Mouse (Mus musculus) kidney, embryonic 15.5 days (tissue): ENCODE measurements around the gene Chmp2b. TPM values are rescaled to one million over a fixed set of nuclear protein-coding genes. Genes with fewer than 3 reads are reported as not detected.

Experiments used
- ATAC-seq: fragments of 200-750 bp; cut with Nextera tagmentation; replicated peaks from 2 replicates; pipeline ENCODE4 v1.8.0; 2017; ENCODE audit warnings: moderate TSS enrichment; ENCODE audit not compliant: low FRiP score
- H3K27ac ChIP-seq: fragments of 300-500 bp; sonication (generic); 2 replicates; pipeline ENCODE4 v1.5.1; 2015; ENCODE audit warnings: mild to moderate bottlenecking, inconsistent platforms
- H3K27me3 ChIP-seq: fragments of 300-500 bp; sonication (generic); 2 replicates; pipeline ENCODE4 v1.6.1; 2015; ENCODE audit warnings: inconsistent platforms
- H3K36me3 ChIP-seq: fragments of 300-500 bp; sonication (generic); 2 replicates; pipeline ENCODE4 v1.6.1; 2015; ENCODE audit warnings: inconsistent platforms
- H3K4me1 ChIP-seq: fragments of 300-500 bp; sonication (generic); 2 replicates; pipeline ENCODE4 v1.6.1; 2015; ENCODE audit warnings: inconsistent platforms
- H3K4me2 ChIP-seq: fragments of 300-500 bp; sonication (generic); 2 replicates; pipeline ENCODE4 v1.6.1; 2015; ENCODE audit warnings: moderate library complexity, mild to moderate bottlenecking, inconsistent platforms
- H3K4me3 ChIP-seq: fragments of 300-500 bp; sonication (generic); replicated peaks from 2 replicates; pipeline ENCODE4 v1.5.1; 2015; ENCODE audit warnings: mild to moderate bottlenecking, inconsistent platforms
- H3K9ac ChIP-seq: fragments of 300-500 bp; sonication (generic); 2 replicates; pipeline ENCODE4 v1.6.1; 2015; ENCODE audit warnings: mild to moderate bottlenecking, inconsistent platforms
- H3K9me3 ChIP-seq: fragments of 300-500 bp; sonication (generic); replicated peaks from 2 replicates; pipeline ENCODE4 v1.6.1; 2016; ENCODE audit warnings: inconsistent platforms
- whole genome bisulfite sequencing: fragments of 180-500 bp; shearing (Covaris S2); methylation state at CpG from one replicate; pipeline ENCODE4 v1.1.7; 2015; ENCODE audit warnings: mixed read lengths; 5-methylcytosine and 5-hydroxymethylcytosine counted together
- polyA plus RNA-seq: library from polyadenylated mRNA; unstranded; fragments of >200 nt; fragmentation: Nextera tagmentation; extraction: Ambion mirVana; gene quantifications from 2 replicates; pipeline ENCODE4 v1.2.1, GENCODE M21; 2015

Gene Chmp2b
- 87.6 and 89.5 TPM in 2 replicates for polyA plus RNA-seq

DNA sequence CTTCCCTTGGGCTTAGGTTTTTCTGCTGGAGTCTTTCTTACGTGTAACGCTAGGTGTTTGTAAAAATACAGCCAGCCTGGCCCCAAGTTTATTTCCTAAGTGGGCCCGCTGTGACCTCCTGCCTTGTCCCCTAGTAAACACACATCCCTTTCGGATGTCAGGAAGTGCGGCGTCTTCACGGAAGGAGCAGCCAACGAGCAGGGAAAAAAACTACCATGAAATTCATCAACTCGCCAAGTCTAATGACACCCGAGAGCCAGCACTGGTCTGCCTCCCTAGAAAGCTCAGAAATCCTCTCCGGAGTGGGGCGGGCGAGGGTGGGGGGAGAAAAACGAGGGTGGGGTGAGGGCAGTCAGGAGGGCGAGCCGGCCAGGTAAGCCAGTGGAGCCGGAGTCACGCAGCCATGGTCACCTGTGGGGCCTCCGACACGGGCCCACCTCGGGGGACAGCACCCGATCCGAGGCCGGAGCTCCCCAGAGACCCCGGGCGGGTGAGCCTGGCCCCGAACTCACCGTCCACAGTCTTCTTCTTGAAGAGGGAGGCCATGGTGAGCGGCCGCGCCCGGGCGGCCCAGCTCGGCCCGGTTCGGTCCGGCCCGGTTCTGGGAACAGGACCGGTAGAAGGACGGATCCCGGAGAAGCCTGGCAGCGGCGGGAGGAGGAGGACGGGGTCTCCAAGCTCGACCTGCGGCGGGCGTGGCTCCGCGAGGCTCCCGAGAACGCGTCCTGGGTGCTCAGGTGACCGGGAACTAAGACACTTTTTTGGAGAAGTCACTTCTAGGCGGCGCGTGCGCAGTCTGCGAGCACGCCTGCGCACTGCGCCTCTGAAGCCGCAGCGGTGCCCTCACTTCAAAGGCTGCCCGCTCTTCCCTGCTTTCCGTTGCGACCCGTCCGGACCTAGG, at the start of gene Chmp2b:
Gene Chmp2b (minus strand): TSS at position 764 of the 901 bp plus-strand sequence.
- peak within 1 kb of the TSS; percentile 72 for H3K9ac ChIP-seq
- H3K4me1 ChIP-seq = peaks cover 14% of the 10 kb centered on the region
- H3K9me3 ChIP-seq = no peaks in the 10 kb centered on the region
- peak within 1 kb of the TSS; percentile 55 for H3K27ac ChIP-seq
- peak within 1 kb of the TSS; percentile 71 for H3K4me3 ChIP-seq
- peak; percentile 96 for ATAC-seq
- H3K4me2 ChIP-seq = peak within 1 kb of the TSS; percentile 83
- no peaks in the 10 kb centered on the region; the same call in 1 of the 2 replicates for H3K27me3 ChIP-seq
- H3K36me3 ChIP-seq = no peaks in the 10 kb centered on the region
- under 1% methylated on average over 66 of the region's 69 CpGs for WGBS

DNA sequence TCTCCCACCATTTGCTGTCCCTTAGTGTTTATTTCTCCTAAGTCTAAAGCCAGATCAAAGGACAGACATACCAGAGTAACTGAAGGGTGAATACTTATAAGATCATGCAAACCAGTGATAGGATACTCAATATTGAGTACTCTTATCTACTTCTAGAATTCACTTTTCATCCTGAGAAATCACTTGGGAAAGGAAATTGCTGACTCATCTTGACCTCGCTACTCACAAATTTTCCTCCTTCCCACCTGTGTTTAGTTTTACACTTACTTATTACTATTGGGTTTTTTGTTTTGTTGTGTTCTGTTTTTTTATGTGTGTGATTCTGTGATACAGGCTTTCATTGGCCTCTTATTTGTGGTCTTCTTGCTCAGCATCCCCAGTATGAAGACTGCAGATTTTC, 49.2 kb upstream of the Chmp2b start:
- 90% methylated on average over 1 of the region's 1 CpGs for WGBS
- H3K36me3 ChIP-seq = no peaks in the 10 kb centered on the region
- no peaks in the 10 kb centered on the region for H3K9me3 ChIP-seq
- H3K27ac ChIP-seq = no peak overlapping the region
- ATAC-seq = no peak
- H3K9ac ChIP-seq = no peak overlapping the region
- no peak overlapping the region for H3K4me3 ChIP-seq
- no peaks in the 10 kb centered on the region for H3K27me3 ChIP-seq
- H3K4me2 ChIP-seq = no peak overlapping the region
- H3K4me1 ChIP-seq = no peaks in the 10 kb centered on the region

DNA sequence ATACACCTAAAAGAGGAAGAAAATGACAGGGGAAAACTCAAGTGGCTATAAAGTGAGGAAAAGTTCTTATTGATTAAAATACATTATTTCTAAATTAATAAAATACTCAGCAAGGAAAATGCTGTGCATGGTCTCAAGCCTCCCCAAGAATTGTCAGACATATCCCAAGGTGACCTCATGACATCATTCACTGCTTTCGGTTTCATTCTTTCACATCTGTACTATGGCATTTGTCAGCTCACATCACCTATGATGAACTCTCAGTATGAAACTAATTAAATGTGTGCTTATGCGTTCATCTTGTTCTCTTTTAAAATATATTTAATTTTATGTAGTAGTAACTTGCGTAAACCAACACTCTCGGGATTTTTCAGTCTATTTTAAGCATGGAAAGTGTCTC, 38.3 kb upstream of the Chmp2b start:
- H3K9me3 ChIP-seq = no peaks in the 10 kb centered on the region
- ATAC-seq = no peak
- H3K9ac ChIP-seq = no peak overlapping the region
- H3K4me3 ChIP-seq = no peak overlapping the region
- H3K27ac ChIP-seq = no peak overlapping the region
- H3K4me1 ChIP-seq = no peaks in the 10 kb centered on the region
- WGBS = 82% methylated on average over 4 of the region's 4 CpGs
- no peak overlapping the region for H3K4me2 ChIP-seq
- no peaks in the 10 kb centered on the region for H3K36me3 ChIP-seq
- no peaks in the 10 kb centered on the region for H3K27me3 ChIP-seq

DNA sequence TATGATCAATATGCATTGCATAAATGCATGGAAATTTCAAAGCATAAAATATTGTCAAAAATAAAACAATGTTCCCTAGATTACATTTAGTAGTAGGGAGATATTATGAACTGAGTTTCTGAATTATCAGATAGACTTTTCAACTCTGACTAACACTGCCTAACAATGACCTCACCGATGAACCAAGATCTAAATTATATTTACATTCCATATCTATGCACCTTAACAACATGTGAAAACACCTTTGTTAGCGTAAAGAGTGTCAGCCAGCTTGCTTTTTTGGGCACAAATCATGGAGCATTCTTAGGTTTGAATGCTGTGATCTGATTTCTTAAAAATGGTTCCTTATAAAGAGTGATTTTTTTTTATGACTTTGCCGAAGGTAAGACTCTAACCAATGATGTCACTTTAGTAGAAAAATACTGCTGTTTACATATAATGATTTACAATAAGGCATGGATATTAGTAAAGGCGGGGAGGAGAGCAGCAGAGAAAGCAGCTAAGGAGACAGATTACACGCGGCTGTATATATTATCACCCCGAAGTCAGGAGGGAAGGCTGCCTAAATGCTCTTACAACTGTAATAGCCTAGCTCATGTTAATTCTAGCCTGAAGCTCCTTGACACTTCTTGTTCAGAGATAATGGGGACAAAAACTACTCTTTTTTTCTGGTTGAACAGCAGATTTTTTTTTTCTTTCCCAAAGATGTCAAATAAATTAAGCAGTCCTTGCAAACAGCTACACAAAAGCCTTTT, 23.8 kb upstream of the Chmp2b start:
- 68% methylated on average over 7 of the region's 7 CpGs for WGBS
- H3K27ac ChIP-seq = no peak overlapping the region
- no peak overlapping the region for H3K4me2 ChIP-seq
- no peaks in the 10 kb centered on the region for H3K36me3 ChIP-seq
- no peak for ATAC-seq
- no peak overlapping the region for H3K4me3 ChIP-seq
- no peak overlapping the region for H3K9ac ChIP-seq
- no peaks in the 10 kb centered on the region for H3K27me3 ChIP-seq
- no peaks in the 10 kb centered on the region for H3K9me3 ChIP-seq
- no peaks in the 10 kb centered on the region for H3K4me1 ChIP-seq

DNA sequence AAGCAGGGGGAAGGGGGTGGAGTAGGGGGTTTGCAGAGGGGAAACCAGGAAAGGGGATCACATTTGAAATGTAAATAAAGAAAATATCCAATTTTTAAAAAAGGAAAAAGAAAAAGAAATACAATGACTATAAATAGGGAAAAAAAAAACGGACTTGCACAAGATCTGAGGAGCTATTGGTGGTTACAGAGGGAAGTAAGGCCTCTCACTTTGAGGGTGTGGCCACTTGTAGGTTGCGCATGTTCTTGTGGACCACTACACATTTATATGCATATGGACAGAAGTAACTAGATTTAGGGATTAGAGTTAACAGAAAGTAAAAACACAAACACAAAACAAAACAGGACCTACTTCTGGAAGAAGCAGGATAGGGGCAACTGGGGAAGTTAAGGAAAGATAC, 23.2 kb upstream of the Chmp2b start:
- ATAC-seq = no peak
- no peaks in the 10 kb centered on the region for H3K9me3 ChIP-seq
- 80% methylated on average over 2 of the region's 2 CpGs for WGBS
- H3K4me3 ChIP-seq = no peak overlapping the region
- no peak overlapping the region for H3K9ac ChIP-seq
- no peaks in the 10 kb centered on the region for H3K27me3 ChIP-seq
- no peak overlapping the region for H3K4me2 ChIP-seq
- no peaks in the 10 kb centered on the region for H3K4me1 ChIP-seq
- no peak overlapping the region for H3K27ac ChIP-seq
- no peaks in the 10 kb centered on the region for H3K36me3 ChIP-seq

DNA sequence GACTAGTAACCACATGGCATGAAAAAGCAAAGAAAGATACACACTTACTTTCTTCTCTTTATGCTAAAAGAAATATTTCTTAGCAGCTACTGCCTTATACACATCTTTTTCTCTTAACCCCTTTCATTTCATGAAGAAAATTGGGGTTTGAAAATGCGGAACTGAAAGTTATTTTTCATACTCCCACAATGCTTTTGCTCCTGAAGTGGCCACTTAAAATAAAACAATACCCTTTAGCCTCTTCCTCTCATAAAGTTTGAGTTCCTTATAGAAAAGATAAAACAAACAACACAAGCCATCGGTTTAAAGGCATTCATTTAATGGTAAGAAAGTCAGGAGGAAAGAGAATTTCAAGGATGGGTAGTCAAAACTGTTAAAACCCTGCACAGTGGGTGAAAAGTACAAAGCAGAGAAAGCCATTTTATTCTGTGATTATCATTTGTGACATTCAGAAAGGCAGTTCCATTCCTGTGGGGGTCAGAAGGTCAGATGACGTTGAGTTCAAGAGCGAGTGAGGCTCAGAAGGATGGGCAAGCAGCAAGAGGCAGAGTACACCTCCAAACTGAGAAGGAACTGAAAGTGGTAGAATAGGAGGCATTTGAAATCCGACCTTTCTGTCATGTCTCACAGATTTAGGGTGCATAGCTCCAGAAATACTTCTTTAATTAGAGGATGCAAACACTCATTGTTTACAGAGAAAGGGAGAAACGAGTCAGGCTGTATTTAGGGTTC, 14.9 kb upstream of the Chmp2b start:
- no peak overlapping the region for H3K9ac ChIP-seq
- WGBS = 60% methylated on average over 6 of the region's 6 CpGs
- H3K36me3 ChIP-seq = no peaks in the 10 kb centered on the region
- no peaks in the 10 kb centered on the region for H3K9me3 ChIP-seq
- ATAC-seq = no peak
- no peak overlapping the region for H3K4me2 ChIP-seq
- no peak overlapping the region for H3K27ac ChIP-seq
- no peaks in the 10 kb centered on the region for H3K27me3 ChIP-seq
- no peak overlapping the region for H3K4me3 ChIP-seq
- no peaks in the 10 kb centered on the region for H3K4me1 ChIP-seq

DNA sequence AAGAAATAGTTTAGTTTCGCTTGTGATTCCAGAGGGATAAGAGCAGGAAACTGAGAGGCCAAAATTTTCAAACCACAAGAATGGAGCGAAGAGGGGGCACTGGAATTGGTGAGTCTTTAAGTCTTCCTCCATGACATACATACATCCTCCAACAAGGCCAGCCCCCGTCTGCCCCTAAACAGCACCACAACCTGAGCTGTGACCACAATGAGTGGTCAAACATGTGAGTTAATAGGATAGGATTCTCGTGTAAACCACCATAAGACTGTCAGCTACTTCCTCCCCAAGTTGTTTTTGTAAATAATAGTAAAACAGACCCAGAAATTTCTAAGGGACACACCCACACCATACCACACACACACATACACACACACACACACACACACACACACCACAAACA, 6.3 kb upstream of the Chmp2b start:
- no peak for ATAC-seq
- Histone ChIP-seq H3K4me3 (no peak overlapping the region), H3K4me2 (no peak overlapping the region), H3K9ac (no peak overlapping the region), H3K27me3 (no peaks in the 10 kb centered on the region; the same call in 1 of the 2 replicates), H3K4me1 (no peaks in the 10 kb centered on the region), H3K9me3 (no peaks in the 10 kb centered on the region), H3K27ac (no peak overlapping the region), H3K36me3 (no peaks in the 10 kb centered on the region)
- WGBS = 71% methylated on average over 4 of the region's 4 CpGs

DNA sequence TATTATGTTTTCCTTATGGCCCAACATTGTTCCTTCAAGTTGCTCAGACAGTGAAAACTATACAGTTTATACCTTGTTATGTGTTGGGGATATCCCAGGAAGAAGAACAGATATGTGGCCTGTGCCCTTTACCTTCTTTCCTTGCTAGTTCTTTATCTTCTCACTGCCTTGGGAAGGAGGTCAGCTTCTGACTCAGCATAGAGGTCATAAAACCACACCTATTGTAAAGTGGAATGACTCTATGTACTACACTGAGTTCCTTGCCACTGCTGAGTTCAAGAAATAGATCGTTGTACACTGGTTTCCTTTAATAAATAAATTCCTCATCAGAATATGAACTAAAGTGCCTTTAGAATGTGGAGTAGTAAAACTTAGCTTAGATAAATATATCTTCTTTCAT, 2.4 kb upstream of the Chmp2b start:
- Histone ChIP-seq H3K9me3 (no peaks in the 10 kb centered on the region), H3K4me2 (no peak overlapping the region)
- no peak for ATAC-seq

DNA sequence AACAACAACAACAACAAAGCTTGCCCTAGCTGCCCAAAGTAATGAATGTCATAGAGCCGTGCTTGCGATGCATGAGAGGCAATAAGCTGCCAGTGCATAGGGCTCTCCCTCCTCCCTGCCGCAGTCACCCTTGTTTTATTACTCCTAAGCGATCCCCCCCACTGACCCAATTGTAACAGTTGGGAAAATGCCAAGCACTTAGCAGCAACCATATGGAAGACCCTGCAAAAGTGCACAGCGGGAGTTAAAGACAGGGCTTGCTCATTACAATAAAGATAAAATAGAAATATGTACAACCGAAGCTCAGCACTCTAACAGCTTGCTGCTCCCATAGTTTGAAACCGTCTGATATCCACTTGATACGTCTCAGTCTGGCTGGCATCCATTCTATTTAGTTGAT, 1.8 kb upstream of the Chmp2b start:
- no peak for ATAC-seq
- no peak overlapping the region for H3K4me2 ChIP-seq
- H3K9me3 ChIP-seq = no peaks in the 10 kb centered on the region
- H3K27me3 ChIP-seq = no peaks in the 10 kb centered on the region; the same call in 1 of the 2 replicates
- no peak overlapping the region for H3K4me3 ChIP-seq
- no peaks in the 10 kb centered on the region for H3K36me3 ChIP-seq
- no peak overlapping the region for H3K27ac ChIP-seq
- WGBS = 37% methylated on average over 8 of the region's 8 CpGs
- H3K9ac ChIP-seq = no peak overlapping the region
- H3K4me1 ChIP-seq = peaks cover 13% of the 10 kb centered on the region

More for the DNA sequence above, 2.4 kb upstream of the Chmp2b start:
- 77% methylated on average over 1 of the region's 1 CpGs for WGBS
- peaks cover 9% of the 10 kb centered on the region for H3K4me1 ChIP-seq
- H3K36me3 ChIP-seq = no peaks in the 10 kb centered on the region
- no peak overlapping the region for H3K27ac ChIP-seq
- H3K27me3 ChIP-seq = no peaks in the 10 kb centered on the region; the same call in 1 of the 2 replicates
- H3K4me3 ChIP-seq = no peak overlapping the region
- H3K9ac ChIP-seq = no peak overlapping the region

DNA sequence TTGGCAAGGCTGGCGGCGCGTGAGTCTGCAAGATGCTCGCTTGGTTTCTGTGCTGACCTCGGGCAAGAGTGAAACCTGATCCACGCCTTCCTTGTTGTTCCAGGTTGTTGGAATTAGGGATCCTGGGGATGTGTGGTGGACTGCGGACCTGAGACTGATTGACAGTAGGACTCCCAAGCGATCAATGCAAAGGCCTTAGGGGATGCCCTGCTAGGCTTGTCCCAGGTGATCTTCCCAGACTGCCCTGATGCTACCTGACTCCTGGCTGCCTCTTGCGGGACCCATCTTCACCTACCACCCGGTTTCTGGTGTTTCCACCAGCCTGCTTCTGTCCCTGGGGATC, 309 bp upstream of the Chmp2b start:
- H3K36me3 ChIP-seq = no peaks in the 10 kb centered on the region
- no peaks in the 10 kb centered on the region for H3K9me3 ChIP-seq
- peaks cover 14% of the 10 kb centered on the region for H3K4me1 ChIP-seq
- H3K4me3 ChIP-seq = peak overlapping the region; percentile 71
- WGBS = 1% methylated on average over 10 of the region's 10 CpGs
- peak; percentile 74 for ATAC-seq
- peak overlapping the region; percentile 83 for H3K4me2 ChIP-seq
- peak overlapping the region; percentile 72 for H3K9ac ChIP-seq
- H3K27ac ChIP-seq = 0 out of 2 replicates have a peak overlapping the region, but pooled peaks have one; percentile 32
- H3K27me3 ChIP-seq = no peaks in the 10 kb centered on the region; the same call in 1 of the 2 replicates

DNA sequence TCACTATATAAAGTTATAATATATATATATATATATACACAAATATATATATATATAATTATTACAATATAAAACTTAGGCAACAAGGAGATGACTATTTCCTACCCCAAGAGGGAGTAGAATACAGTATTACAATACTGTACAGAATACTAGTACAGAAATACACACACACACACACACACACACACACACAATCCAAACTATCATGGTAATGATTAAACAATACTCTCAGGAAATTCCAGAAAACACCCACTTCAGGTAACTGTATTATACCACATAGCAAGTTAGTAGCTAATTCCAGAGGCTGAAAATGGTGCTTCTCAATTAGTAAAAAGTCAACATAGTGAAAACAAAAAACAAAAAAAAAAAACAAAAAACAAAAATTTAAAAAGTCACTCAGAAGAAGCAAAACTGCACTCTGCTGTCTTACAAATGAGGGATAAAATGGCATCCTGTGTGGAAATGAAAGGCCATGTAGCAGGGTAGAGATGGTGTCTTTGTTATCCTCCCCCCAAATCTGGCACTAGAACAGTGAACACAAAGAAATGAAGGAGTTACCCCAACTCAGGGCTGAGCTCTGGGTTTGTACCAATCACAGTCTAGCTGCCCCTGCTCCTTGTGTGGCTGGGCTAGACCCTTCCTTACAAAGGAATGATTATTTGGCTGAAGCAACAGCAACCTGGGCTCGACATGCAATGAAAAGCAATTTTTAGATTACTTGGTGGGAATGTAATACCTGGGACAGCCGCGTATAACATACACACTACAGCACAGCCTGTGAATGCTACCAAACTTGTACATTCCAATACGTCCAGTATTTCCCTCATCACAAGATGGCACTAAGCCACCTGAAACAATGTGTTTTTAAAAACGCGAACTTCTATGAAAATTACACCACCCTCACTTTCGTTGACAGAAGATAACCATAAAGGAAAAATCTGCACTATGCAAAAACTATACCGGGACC, 1.2 kb downstream of the Chmp2b start:
- peak overlapping the region; percentile 55 for H3K27ac ChIP-seq
- H3K9me3 ChIP-seq = no peaks in the 10 kb centered on the region
- H3K9ac ChIP-seq = peak overlapping the region; percentile 72

More for the DNA sequence above, 1.2 kb downstream of the Chmp2b start:
- H3K4me1 ChIP-seq = peaks cover 14% of the 10 kb centered on the region
- H3K4me2 ChIP-seq = peak overlapping the region; percentile 83
- H3K36me3 ChIP-seq = no peaks in the 10 kb centered on the region
- peak overlapping the region; percentile 71 for H3K4me3 ChIP-seq
- ATAC-seq = no peak
- WGBS = 9% methylated on average over 8 of the region's 8 CpGs
- H3K27me3 ChIP-seq = no peaks in the 10 kb centered on the region; the same call in 1 of the 2 replicates
